ENCODE assay signal across 18 mouse cellular contexts in genomic region chr3:123784127-123784526, GRCm38 (mm10).
"Had no signal": no experiment of that assay in that cellular context is flagged by ENCODE, and none has a peak within 500 bp of the region (broad histone marks: within the 10 kb centered on the region; RNA-seq: fewer than 3 reads in every experiment).

No protein-coding gene starts in this region.

- H3K27ac ChIP-seq: midbrain, embryonic 12.5 days; neural tube, embryonic 13.5 days; neural tube, embryonic 15.5 days had no signal

- ATAC-seq: liver, postnatal 0 days; midbrain, embryonic 16.5 days had no signal

- DNase-seq: liver, postnatal 0 days; lung, embryonic 14.5 days; lung, postnatal 10 days; lung, postnatal 4 days; midbrain, embryonic 14.5 days; retina, postnatal 1 day; right cerebral cortex, adult 18-20 months; right cerebral cortex, postnatal 25 days; right cerebral cortex, postnatal 4 days; spleen, adult 18-20 months; thymus, adult 18-20 months; thymus, postnatal 14 days; thymus, postnatal 36 days had no signal

- H3K27me3 ChIP-seq: midbrain, embryonic 12.5 days; neural tube, embryonic 13.5 days; neural tube, embryonic 15.5 days had no signal

- H3K36me3 ChIP-seq: midbrain, embryonic 12.5 days; neural tube, embryonic 13.5 days; neural tube, embryonic 15.5 days had no signal

- H3K4me2 ChIP-seq: lung, embryonic 14.5 days; midbrain, embryonic 12.5 days; neural tube, embryonic 13.5 days; neural tube, embryonic 15.5 days had no signal

- H3K4me3 ChIP-seq: midbrain, embryonic 12.5 days; myocyte; neural tube, embryonic 13.5 days; neural tube, embryonic 15.5 days had no signal

- H3K9ac ChIP-seq: liver, postnatal 0 days; lung, embryonic 14.5 days; midbrain, embryonic 12.5 days; neural tube, embryonic 13.5 days; neural tube, embryonic 15.5 days had no signal

- H3K4me1 ChIP-seq: midbrain, embryonic 12.5 days; neural tube, embryonic 13.5 days; neural tube, embryonic 15.5 days had no signal

- H3K9me3 ChIP-seq: midbrain, embryonic 12.5 days; neural tube, embryonic 13.5 days; neural tube, embryonic 15.5 days had no signal
